ENCODE assay signal across 8 mouse cellular contexts in the genomic region with DNA sequence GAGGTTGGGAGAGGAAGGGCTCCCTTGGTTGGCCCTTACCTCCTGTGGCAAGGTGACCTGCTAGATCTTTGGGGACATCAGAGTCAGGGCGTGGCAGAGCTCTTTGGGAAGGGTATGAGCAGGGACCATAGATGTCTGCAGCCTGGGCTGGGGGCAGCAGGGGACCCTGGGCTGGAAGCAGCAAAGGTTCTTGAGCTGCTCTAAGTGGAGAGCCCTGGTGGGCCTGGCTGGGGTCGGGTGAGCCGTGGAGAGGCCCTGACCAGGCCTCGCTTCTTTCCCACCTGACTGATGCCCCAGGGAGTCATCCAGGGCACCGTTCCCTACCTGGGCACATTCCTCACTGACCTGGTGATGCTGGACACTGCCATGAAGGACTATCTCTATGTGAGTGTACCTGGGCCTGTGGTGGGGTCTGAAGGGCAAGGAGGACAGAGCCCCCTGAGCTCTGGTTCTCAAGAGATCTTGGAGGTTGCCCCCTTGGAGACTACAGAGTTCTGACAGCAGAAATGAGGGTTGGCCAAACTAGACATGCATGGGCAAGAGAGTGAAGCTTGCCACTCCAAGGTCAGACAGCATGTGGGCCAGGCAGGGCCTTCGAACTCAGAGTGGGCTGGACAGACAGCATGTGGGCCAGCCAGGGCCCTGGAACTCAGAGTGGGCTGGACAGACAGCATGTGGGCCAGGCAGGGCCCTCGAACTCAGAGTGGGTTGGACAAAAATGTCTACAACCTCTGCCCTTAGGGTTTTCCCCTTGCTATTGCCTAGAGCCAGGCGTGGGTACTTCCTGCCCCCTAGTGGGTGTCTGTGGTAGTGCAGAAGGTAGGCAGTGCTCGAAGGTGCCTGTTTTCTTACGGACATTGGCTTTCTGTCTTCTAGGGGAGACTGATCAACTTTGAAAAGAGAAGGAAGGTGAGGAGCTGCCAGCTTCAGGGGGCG. TPM values are rescaled to one million over a fixed set of nuclear protein-coding genes. Genes with fewer than 3 reads are reported as not detected.
DNase-seq lines count a peak whose midpoint lies in the region; ATAC-seq lines count a peak whose summit lies in the region.

No protein-coding gene starts in this region.

- no peak overlapping the region for H3K9ac ChIP-seq in embryonic facial prominence, embryonic 11.5 days (replicated peaks; ENCODE audit: low read length)
- H3K9ac ChIP-seq in kidney, embryonic 14.5 days (ENCODE audit: low read depth, low read length) = no peak overlapping the region
- no peak overlapping the region for H3K9ac ChIP-seq in neural tube, embryonic 15.5 days (replicated peaks)

- ATAC-seq in embryonic facial prominence, embryonic 11.5 days (replicated peaks; ENCODE audit: insufficient number of reproducible peaks, low FRiP score, low TSS enrichment, low read depth) = no peak
- peak; percentile 58; the same call in 1 of the 2 replicates for ATAC-seq in kidney, embryonic 14.5 days (ENCODE audit: low FRiP score, low TSS enrichment)
- peak; percentile 28; the same call in 1 of the 2 replicates for ATAC-seq in neural tube, embryonic 15.5 days (ENCODE audit: low FRiP score)

- peaks cover 22% of the 10 kb centered on the region for H3K36me3 ChIP-seq in embryonic facial prominence, embryonic 11.5 days (replicated peaks; ENCODE audit: control insufficient read depth, insufficient read depth, low read depth, low read length)
- H3K36me3 ChIP-seq in kidney, embryonic 14.5 days (ENCODE audit: control insufficient read depth, insufficient read depth, low read length) = peaks cover 73% of the 10 kb centered on the region
- H3K36me3 ChIP-seq in neural tube, embryonic 15.5 days = peaks cover 98% of the 10 kb centered on the region

- no peaks in the 10 kb centered on the region for H3K9me3 ChIP-seq in embryonic facial prominence, embryonic 11.5 days (replicated peaks; ENCODE audit: control insufficient read depth, low read length)
- H3K9me3 ChIP-seq in kidney, embryonic 14.5 days (ENCODE audit: control insufficient read depth, low read length) = no peaks in the 10 kb centered on the region
- H3K9me3 ChIP-seq in neural tube, embryonic 15.5 days (replicated peaks) = no peaks in the 10 kb centered on the region

- no peaks in the 10 kb centered on the region for H3K4me1 ChIP-seq in embryonic facial prominence, embryonic 11.5 days (ENCODE audit: control insufficient read depth, insufficient read depth, low read length)
- no peaks in the 10 kb centered on the region for H3K4me1 ChIP-seq in kidney, embryonic 14.5 days (ENCODE audit: control insufficient read depth, insufficient read depth, low read length)
- no peaks in the 10 kb centered on the region for H3K4me1 ChIP-seq in neural tube, embryonic 15.5 days

- DNase-seq in B cell, adult 2 months = peak; percentile 97
- peak; percentile 94 for DNase-seq in adrenal gland, postnatal 10 days
- peak; percentile 85 for DNase-seq in embryonic facial prominence, embryonic 11.5 days (ENCODE audit: low spot score)
- peak; percentile 89 for DNase-seq in heart, adult 8-10 months (ENCODE audit: low spot score)
- DNase-seq in lung, adult 18-20 months = peak; percentile 83 to 85
- DNase-seq in testis, postnatal 10 days (ENCODE audit: low spot score) = peak; percentile 93

- no peak overlapping the region for H3K4me3 ChIP-seq in embryonic facial prominence, embryonic 11.5 days (ENCODE audit: low read depth, low read length)
- H3K4me3 ChIP-seq in kidney, embryonic 14.5 days (ENCODE audit: low read length) = no peak overlapping the region
- no peak overlapping the region for H3K4me3 ChIP-seq in neural tube, embryonic 15.5 days (replicated peaks)

- WGBS in embryonic facial prominence, embryonic 11.5 days = 50% methylated on average over 11 of the region's 11 CpGs
- 51% methylated on average over 11 of the region's 11 CpGs for WGBS in kidney, embryonic 14.5 days
- WGBS in neural tube, embryonic 15.5 days = 49% methylated on average over 11 of the region's 11 CpGs

- H3K27ac ChIP-seq in embryonic facial prominence, embryonic 11.5 days (replicated peaks; ENCODE audit: low read depth, low read length) = no peak overlapping the region
- H3K27ac ChIP-seq in kidney, embryonic 14.5 days (ENCODE audit: low read depth, low read length) = no peak overlapping the region
- H3K27ac ChIP-seq in neural tube, embryonic 15.5 days (replicated peaks) = no peak overlapping the region

- H3K4me2 ChIP-seq in embryonic facial prominence, embryonic 11.5 days (ENCODE audit: low read depth, low read length) = no peak overlapping the region
- H3K4me2 ChIP-seq in kidney, embryonic 14.5 days (replicated peaks; ENCODE audit: low read depth, low read length) = no peak overlapping the region
- no peak overlapping the region for H3K4me2 ChIP-seq in neural tube, embryonic 15.5 days

- H3K27me3 ChIP-seq in embryonic facial prominence, embryonic 11.5 days (ENCODE audit: control insufficient read depth, insufficient read depth, low read length) = no peaks in the 10 kb centered on the region
- no peaks in the 10 kb centered on the region for H3K27me3 ChIP-seq in kidney, embryonic 14.5 days (ENCODE audit: control insufficient read depth, insufficient read depth, low read length)
- H3K27me3 ChIP-seq in neural tube, embryonic 15.5 days (replicated peaks) = no peaks in the 10 kb centered on the region

RNA-seq across cellular contexts. Expression of a gene that starts 15.7 kb away (rescaled TPM):
- under 1 TPM in 1 of 2 experiments, not detected in 1; 0.15 TPM for total RNA-seq in adrenal gland, postnatal 10 days (2021)
- not detected in 2 replicates for polyA plus RNA-seq in embryonic facial prominence, embryonic 11.5 days (2014; fragmentation: Nextera tagmentation; extraction: Ambion mirVana)
- not detected for total RNA-seq in heart, adult 8-10 months (2022)
- not detected in 2 replicates for polyA plus RNA-seq in kidney, embryonic 14.5 days (2014; fragmentation: Nextera tagmentation; extraction: Ambion mirVana)
- 0.09 and 3.3 TPM in 2 replicates for polyA plus RNA-seq in neural tube, embryonic 15.5 days (2015; fragmentation: Nextera tagmentation; extraction: Ambion mirVana)

RNA-seq across cellular contexts. Expression of a gene that starts 34.6 kb away (rescaled TPM):
- total RNA-seq in adrenal gland, postnatal 10 days (2021) = 10 to 100 TPM; 31.5 to 47.4 TPM
- 41.7 and 44.8 TPM in 2 replicates for polyA plus RNA-seq in embryonic facial prominence, embryonic 11.5 days (2014; fragmentation: Nextera tagmentation; extraction: Ambion mirVana)
- total RNA-seq in heart, adult 8-10 months (2022) = 10 to 100 TPM in 2 of 4 experiments, 1 to 10 TPM in 2; 8.5 to 13.9 (median 9.8) TPM
- 23.7 and 26.6 TPM in 2 replicates for polyA plus RNA-seq in kidney, embryonic 14.5 days (2014; fragmentation: Nextera tagmentation; extraction: Ambion mirVana)
- 64.7 and 70.4 TPM in 2 replicates for polyA plus RNA-seq in neural tube, embryonic 15.5 days (2015; fragmentation: Nextera tagmentation; extraction: Ambion mirVana)

RNA-seq across cellular contexts. Expression of a gene that starts 36.0 kb away (rescaled TPM):
- total RNA-seq in adrenal gland, postnatal 10 days (2021) = 10 to 100 TPM; 15.5 to 21.5 TPM
- 38.5 and 38.8 TPM in 2 replicates for polyA plus RNA-seq in embryonic facial prominence, embryonic 11.5 days (2014; fragmentation: Nextera tagmentation; extraction: Ambion mirVana)
- 10 to 100 TPM in 3 of 4 experiments, 1 to 10 TPM in 1; 9.9 to 13.2 (median 10.6) TPM for total RNA-seq in heart, adult 8-10 months (2022)
- 31.1 and 35.8 TPM in 2 replicates for polyA plus RNA-seq in kidney, embryonic 14.5 days (2014; fragmentation: Nextera tagmentation; extraction: Ambion mirVana)
- 37.2 and 40.1 TPM in 2 replicates for polyA plus RNA-seq in neural tube, embryonic 15.5 days (2015; fragmentation: Nextera tagmentation; extraction: Ambion mirVana)

RNA-seq across cellular contexts. Expression of a gene that starts 41.6 kb away (rescaled TPM):
- 1 to 10 TPM; 2.6 to 3.2 TPM for total RNA-seq in adrenal gland, postnatal 10 days (2021)
- polyA plus RNA-seq in embryonic facial prominence, embryonic 11.5 days (2014; fragmentation: Nextera tagmentation; extraction: Ambion mirVana) = 0.68 TPM in 1 of 2 replicates, not detected in the other
- 1 to 10 TPM in 2 of 4 experiments, not detected in 2; 1.4 TPM for total RNA-seq in heart, adult 8-10 months (2022)
- 2.7 and 9.9 TPM in 2 replicates for polyA plus RNA-seq in kidney, embryonic 14.5 days (2014; fragmentation: Nextera tagmentation; extraction: Ambion mirVana)
- 2.1 and 3.5 TPM in 2 replicates for polyA plus RNA-seq in neural tube, embryonic 15.5 days (2015; fragmentation: Nextera tagmentation; extraction: Ambion mirVana)

RNA-seq across cellular contexts. Expression of a gene that starts 50.8 kb away (rescaled TPM):
- 1 to 10 TPM; 4.3 to 5.4 TPM for total RNA-seq in adrenal gland, postnatal 10 days (2021)
- polyA plus RNA-seq in embryonic facial prominence, embryonic 11.5 days (2014; fragmentation: Nextera tagmentation; extraction: Ambion mirVana) = not detected in 2 replicates
- total RNA-seq in heart, adult 8-10 months (2022) = 1 to 10 TPM; 1.2 to 2.4 (median 2.1) TPM
- polyA plus RNA-seq in kidney, embryonic 14.5 days (2014; fragmentation: Nextera tagmentation; extraction: Ambion mirVana) = 2.7 and 3.5 TPM in 2 replicates
- 1.2 and 2.1 TPM in 2 replicates for polyA plus RNA-seq in neural tube, embryonic 15.5 days (2015; fragmentation: Nextera tagmentation; extraction: Ambion mirVana)
